Mouse (Mus musculus) olfactory bulb, adult 2 months (tissue): ENCODE measurements around the gene Kdsr.

Experiments used
- CTCF ChIP-seq: fragments of 200-500 bp; IDR thresholded peaks from 2 replicates; pipeline ENCODE4 v1.5.1; 2012; ENCODE audit warnings: low read depth, mild to moderate bottlenecking, low read length, moderate library complexity; ENCODE audit not compliant: insufficient read depth
- POLR2A ChIP-seq: fragments of 200-500 bp; IDR thresholded peaks from 2 replicates; pipeline ENCODE4 v1.6.1; 2012; ENCODE audit warnings: mild to moderate bottlenecking, low read depth, low read length, moderate library complexity; ENCODE audit not compliant: insufficient read depth

GRCm38 (mm10) chr1:106752013-106752412, 7.5 kb downstream of the Kdsr start:
- no peak for TF ChIP-seq CTCF
- no peak for TF ChIP-seq POLR2A
